Mouse (Mus musculus) hindbrain, embryonic 14.5 days (tissue): Measurements from ENCODE around the gene Dock1. TPM values are rescaled to one million over a fixed set of nuclear protein-coding genes. Genes with fewer than 3 reads are reported as not detected.
A peak's percentile ranks its signal among the peaks of the same experiment; 100 is the strongest.

Experiments used
- ATAC-seq: fragments of 200-750 bp; cut with Nextera tagmentation; 2 replicates; pipeline ENCODE4 v1.8.0; 2017; ENCODE audit warnings: moderate number of reproducible peaks, mild to moderate bottlenecking, moderate TSS enrichment, moderate library complexity; ENCODE audit not compliant: low FRiP score
- DNase-seq: peaks from one replicate; pipeline ENCODE4 v3.0.0-alpha.2; 2015; ENCODE audit warnings: low spot score
- H3K27ac ChIP-seq: fragments of 300-500 bp; sonication (generic); 2 replicates; pipeline ENCODE4 v1.5.1; 2014; ENCODE audit warnings: mild to moderate bottlenecking, moderate library complexity
- H3K27me3 ChIP-seq: fragments of 300-500 bp; sonication (generic); 2 replicates; pipeline ENCODE4 v1.6.1; 2014; ENCODE audit warnings: mild to moderate bottlenecking, low read length, mixed read lengths; ENCODE audit not compliant: control insufficient read depth, insufficient read depth
- H3K36me3 ChIP-seq: fragments of 300-500 bp; sonication (generic); replicated peaks from 2 replicates; pipeline ENCODE4 v1.6.1; 2014; ENCODE audit not compliant: control insufficient read depth, insufficient read depth
- H3K4me1 ChIP-seq: fragments of 300-500 bp; sonication (generic); replicated peaks from 2 replicates; pipeline ENCODE4 v1.6.1; 2014; ENCODE audit warnings: antibody characterized with exemption, low read length, mixed read lengths; ENCODE audit not compliant: control insufficient read depth, insufficient read depth
- H3K4me2 ChIP-seq: fragments of 300-500 bp; sonication (generic); replicated peaks from 2 replicates; pipeline ENCODE4 v1.6.1; 2014; ENCODE audit warnings: mild to moderate bottlenecking, moderate library complexity
- H3K4me3 ChIP-seq: fragments of 300-500 bp; sonication (generic); replicated peaks from 2 replicates; pipeline ENCODE4 v1.5.1; 2014; ENCODE audit warnings: mild to moderate bottlenecking, low read length
- H3K9ac ChIP-seq: fragments of 300-500 bp; sonication (generic); 2 replicates; pipeline ENCODE4 v1.6.1; 2014
- H3K9me3 ChIP-seq: fragments of 300-500 bp; sonication (generic); 2 replicates; pipeline ENCODE4 v1.6.1; 2016; ENCODE audit warnings: low read length; ENCODE audit not compliant: control insufficient read depth
- WGBS: fragments of 180-500 bp; shearing (Covaris S2); extraction: QIAGEN DNeasy Blood & Tissue Kit; methylation state at CpG from one replicate; pipeline ENCODE4 v1.1.7; 2014; 5-methylcytosine and 5-hydroxymethylcytosine counted together
- polyA plus RNA-seq: library from polyadenylated mRNA; unstranded; fragments of >200 nt; fragmentation: Nextera tagmentation; extraction: Ambion mirVana; gene quantifications from 2 replicates; pipeline ENCODE4 v1.2.1, GENCODE M21; 2014

The Dock1 gene
- polyA plus RNA-seq, 1 experiment from 2014 or later = 9.9 TPM

- H3K9ac ChIP-seq = peak overlapping the region; percentile 61
- 3% methylated on average over 28 of the region's 28 CpGs for WGBS
- H3K27me3 ChIP-seq = peaks cover 31% of the 10 kb centered on the region; the same call in 1 of the 2 replicates
- 0 out of 2 replicates have a peak, but pooled peaks have one; percentile 43 for ATAC-seq
- peak overlapping the region; percentile 99 for H3K4me2 ChIP-seq
- peak overlapping the region; percentile 62 for H3K4me3 ChIP-seq
- H3K4me1 ChIP-seq = no peaks in the 10 kb centered on the region; the same call in 1 of the 2 replicates
- no peaks in the 10 kb centered on the region for H3K36me3 ChIP-seq
- H3K9me3 ChIP-seq = no peaks in the 10 kb centered on the region
- H3K27ac ChIP-seq = 0 out of 2 replicates have a peak overlapping the region, but pooled peaks have one; percentile 48
- DNase-seq = no peak
These were observed 578 bp downstream of the Dock1 start for GRCm38 (mm10) chr7:134671003-134671461.

DNA sequence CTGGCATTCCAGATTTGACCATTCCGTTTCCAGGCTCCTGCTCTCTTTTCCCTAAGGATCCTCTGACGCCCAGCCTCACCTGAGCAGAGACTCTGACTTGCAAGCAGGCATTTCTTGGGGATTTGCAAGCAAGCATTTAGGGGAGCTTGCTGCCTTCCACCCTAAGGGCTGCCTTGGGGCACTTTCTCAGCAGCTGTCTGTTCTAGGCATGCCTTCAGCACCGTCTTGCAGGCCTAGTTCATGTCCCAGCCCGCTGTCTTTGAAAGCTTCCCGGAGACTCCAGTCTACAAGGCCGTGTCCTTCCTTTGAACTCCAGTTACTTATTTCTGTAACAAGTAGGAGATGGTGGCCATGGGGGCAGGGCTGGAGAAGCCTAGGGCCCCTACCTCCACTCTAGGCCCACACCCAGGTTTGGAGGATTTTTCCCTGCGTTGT lies 1.0 kb downstream of the Dock1 start:
- peak overlapping the region; percentile 62 for H3K4me3 ChIP-seq
- peak overlapping the region; percentile 61; the same call in 1 of the 2 replicates for H3K9ac ChIP-seq
- ATAC-seq (no peak), DNase-seq (no peak)
- no peaks in the 10 kb centered on the region; the same call in 1 of the 2 replicates for H3K4me1 ChIP-seq
- 44% methylated on average over 7 of the region's 7 CpGs for WGBS
- H3K27ac ChIP-seq = no peak overlapping the region
- H3K9me3 ChIP-seq = no peaks in the 10 kb centered on the region
- peaks cover 31% of the 10 kb centered on the region; the same call in 1 of the 2 replicates for H3K27me3 ChIP-seq
- no peaks in the 10 kb centered on the region for H3K36me3 ChIP-seq
- H3K4me2 ChIP-seq = peak overlapping the region; percentile 99

GRCm38 (mm10) chr7:134673135-134673534 lies 2.7 kb downstream of the Dock1 start:
- no peak overlapping the region for H3K4me2 ChIP-seq
- DNase-seq = no peak
- H3K9me3 ChIP-seq = no peaks in the 10 kb centered on the region
- H3K36me3 ChIP-seq = no peaks in the 10 kb centered on the region
- no peak overlapping the region for H3K27ac ChIP-seq
- no peak for ATAC-seq
- 91% methylated on average over 5 of the region's 5 CpGs for WGBS
- no peak overlapping the region for H3K9ac ChIP-seq
- peaks cover 31% of the 10 kb centered on the region; the same call in 1 of the 2 replicates for H3K27me3 ChIP-seq
- no peak overlapping the region for H3K4me3 ChIP-seq
- H3K4me1 ChIP-seq = no peaks in the 10 kb centered on the region; the same call in 1 of the 2 replicates

DNA sequence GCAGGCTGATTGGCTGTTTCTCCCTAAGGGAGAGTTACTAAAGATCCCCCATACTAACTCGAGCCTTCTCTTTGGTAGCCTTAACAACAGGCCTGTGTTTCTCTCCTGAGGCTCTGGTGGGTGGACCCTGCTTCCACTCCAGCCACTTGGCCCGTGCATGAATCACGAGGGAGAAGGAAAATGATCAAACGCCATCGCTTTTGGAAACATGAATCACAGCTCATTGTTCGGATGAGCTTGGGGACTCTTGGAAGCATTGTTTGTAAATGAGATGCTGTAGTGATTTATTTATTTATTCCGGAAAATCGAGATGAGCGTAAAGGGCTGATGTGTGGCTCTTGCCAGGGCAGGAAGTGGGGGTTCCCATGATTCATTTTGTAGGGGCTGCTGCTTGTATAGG lies 3.5 kb downstream of the Dock1 start:
- WGBS = 64% methylated on average over 9 of the region's 9 CpGs
- peaks cover 26% of the 10 kb centered on the region; the same call in 1 of the 2 replicates for H3K27me3 ChIP-seq
- H3K4me3 ChIP-seq = no peak overlapping the region
- DNase-seq = no peak
- H3K36me3 ChIP-seq = no peaks in the 10 kb centered on the region
- ATAC-seq = no peak
- H3K4me1 ChIP-seq = no peaks in the 10 kb centered on the region; the same call in 1 of the 2 replicates
- H3K9me3 ChIP-seq = no peaks in the 10 kb centered on the region
- no peak overlapping the region for H3K4me2 ChIP-seq
- no peak overlapping the region for H3K9ac ChIP-seq
- H3K27ac ChIP-seq = no peak overlapping the region

DNA sequence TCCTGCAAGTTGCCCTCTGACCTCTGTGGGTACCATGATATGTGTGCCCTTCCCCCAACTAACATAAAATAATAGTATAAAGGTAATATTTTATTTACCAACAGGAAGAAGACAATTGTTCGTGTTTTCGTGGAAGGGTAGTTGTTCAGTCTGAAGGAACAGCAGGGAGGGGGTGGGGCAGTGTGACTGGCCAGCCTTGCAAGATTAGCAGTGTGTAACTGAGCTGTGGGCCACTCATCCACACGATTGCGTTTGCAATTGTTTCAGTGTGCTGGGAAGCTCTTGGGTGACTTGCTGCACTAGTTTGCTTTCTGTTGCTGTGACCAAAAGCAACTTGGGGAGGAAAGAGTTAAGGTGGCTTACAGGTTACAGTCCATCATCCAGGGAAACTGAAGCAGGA lies 7.4 kb downstream of the Dock1 start:
- no peak overlapping the region for H3K27ac ChIP-seq
- WGBS = 42% methylated on average over 4 of the region's 4 CpGs
- peaks cover 6% of the 10 kb centered on the region; the same call in 1 of the 2 replicates for H3K4me1 ChIP-seq
- H3K27me3 ChIP-seq = no peaks in the 10 kb centered on the region
- H3K4me2 ChIP-seq = no peak overlapping the region
- no peak overlapping the region for H3K9ac ChIP-seq
- DNase-seq (no peak), ATAC-seq (no peak)
- no peak overlapping the region for H3K4me3 ChIP-seq
- H3K36me3 ChIP-seq = no peaks in the 10 kb centered on the region
- H3K9me3 ChIP-seq = no peaks in the 10 kb centered on the region

DNA sequence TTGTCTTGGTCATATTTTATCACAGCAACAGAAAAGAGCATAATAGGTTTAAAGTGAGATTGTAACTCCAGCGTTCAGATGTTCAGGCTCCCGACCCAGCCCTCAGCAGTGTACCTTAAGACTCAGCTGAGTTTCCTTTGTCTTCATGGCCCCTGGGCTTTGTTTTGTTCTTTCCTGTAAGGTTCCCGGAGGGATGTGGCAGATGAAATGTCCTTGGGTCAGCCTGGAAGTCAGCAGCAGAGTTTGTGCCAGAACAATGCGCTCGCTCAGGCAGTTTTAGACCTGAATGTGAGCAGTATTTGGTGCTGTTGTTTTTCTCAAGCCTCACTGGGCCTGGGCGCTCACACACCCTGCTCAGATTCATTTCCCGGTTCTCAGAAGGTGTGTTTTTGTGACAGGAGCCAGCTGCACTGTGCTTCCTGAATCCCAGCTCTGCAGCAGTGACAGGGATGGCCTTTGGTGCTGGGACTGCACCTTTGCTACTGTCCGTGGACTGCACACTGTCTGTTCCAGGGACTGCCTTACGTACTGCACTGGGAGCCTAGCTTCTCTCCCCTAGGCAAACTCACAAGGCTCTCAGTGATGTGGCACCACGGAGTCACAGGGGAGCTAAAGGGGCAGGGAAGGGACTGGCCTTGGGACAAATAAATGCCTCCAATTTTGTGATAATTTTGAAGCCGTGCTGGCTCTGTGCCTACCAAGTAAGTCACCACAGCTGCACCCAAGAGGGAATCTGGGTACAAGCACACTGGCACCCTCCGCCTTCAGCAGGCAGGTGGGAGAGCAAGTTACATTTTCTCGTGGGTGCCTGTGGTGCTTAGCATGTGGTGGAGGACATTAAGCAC lies 9.1 kb downstream of the Dock1 start:
- no peak overlapping the region for H3K27ac ChIP-seq
- no peaks in the 10 kb centered on the region for H3K27me3 ChIP-seq
- no peak overlapping the region for H3K4me3 ChIP-seq
- no peak for ATAC-seq
- 36% methylated on average over 13 of the region's 13 CpGs for WGBS
- no peaks in the 10 kb centered on the region for H3K36me3 ChIP-seq
- H3K9ac ChIP-seq = no peak overlapping the region
- no peak for DNase-seq
- no peak overlapping the region for H3K4me2 ChIP-seq
- no peaks in the 10 kb centered on the region for H3K9me3 ChIP-seq
- H3K4me1 ChIP-seq = peaks cover 6% of the 10 kb centered on the region; the same call in 1 of the 2 replicates

DNA sequence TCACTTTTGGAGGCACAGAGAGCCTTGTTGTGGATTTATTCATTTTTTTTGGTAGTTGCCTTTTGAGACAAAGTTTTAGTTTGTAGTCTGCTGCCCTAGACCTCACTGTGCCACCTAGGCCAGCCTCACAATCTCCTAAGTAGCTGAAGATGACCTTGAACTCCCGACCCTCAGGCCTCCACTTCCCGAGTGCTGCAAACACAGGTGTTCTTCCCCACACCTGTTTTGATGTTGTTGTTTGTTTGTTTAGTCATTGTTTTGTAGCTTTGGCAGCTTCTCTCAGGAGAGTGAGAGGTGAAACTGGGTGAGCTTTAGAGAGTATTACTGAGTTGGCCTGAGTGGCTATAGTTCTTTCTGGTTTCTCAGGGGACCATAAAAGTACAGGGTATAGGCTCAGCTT lies 9.7 kb downstream of the Dock1 start:
- 78% methylated on average over 2 of the region's 2 CpGs for WGBS
- no peaks in the 10 kb centered on the region for H3K27me3 ChIP-seq
- no peak overlapping the region for H3K4me2 ChIP-seq
- ATAC-seq (no peak), DNase-seq (no peak)
- no peak overlapping the region for H3K27ac ChIP-seq
- no peak overlapping the region for H3K4me3 ChIP-seq
- no peaks in the 10 kb centered on the region for H3K36me3 ChIP-seq
- H3K4me1 ChIP-seq = peaks cover 6% of the 10 kb centered on the region; the same call in 1 of the 2 replicates
- no peak overlapping the region for H3K9ac ChIP-seq
- no peaks in the 10 kb centered on the region for H3K9me3 ChIP-seq

- Histone ChIP-seq H3K36me3 (no peaks in the 10 kb centered on the region), H3K4me1 (peaks cover 6% of the 10 kb centered on the region; the same call in 1 of the 2 replicates), H3K4me2 (no peak overlapping the region), H3K27ac (no peak overlapping the region), H3K9ac (no peak overlapping the region), H3K27me3 (no peaks in the 10 kb centered on the region), H3K9me3 (no peaks in the 10 kb centered on the region), H3K4me3 (no peak overlapping the region)
- DNase-seq = no peak
- 86% methylated on average over 12 of the region's 12 CpGs for WGBS
- no peak for ATAC-seq
These were observed 11.5 kb downstream of the Dock1 start for GRCm38 (mm10) chr7:134681729-134682527.

GRCm38 (mm10) chr7:134688332-134688731 lies 17.9 kb downstream of the Dock1 start:
- DNase-seq (no peak), ATAC-seq (no peak)
- H3K4me1 ChIP-seq = no peaks in the 10 kb centered on the region
- H3K4me2 ChIP-seq = no peak overlapping the region
- no peak overlapping the region for H3K27ac ChIP-seq
- WGBS = 88% methylated on average over 6 of the region's 6 CpGs
- no peak overlapping the region for H3K9ac ChIP-seq
- H3K9me3 ChIP-seq = no peaks in the 10 kb centered on the region
- no peaks in the 10 kb centered on the region for H3K36me3 ChIP-seq
- H3K4me3 ChIP-seq = no peak overlapping the region
- no peaks in the 10 kb centered on the region for H3K27me3 ChIP-seq
